Mouse (Mus musculus) right cerebral cortex, adult 18-20 months (tissue): Measurements from ENCODE around the gene Fam181a.

Experiments used
- DNase-seq: peaks from one replicate; pipeline ENCODE4 v3.0.0; 2022; ENCODE audit warnings: mixed read lengths

The Fam181a gene

DNA sequence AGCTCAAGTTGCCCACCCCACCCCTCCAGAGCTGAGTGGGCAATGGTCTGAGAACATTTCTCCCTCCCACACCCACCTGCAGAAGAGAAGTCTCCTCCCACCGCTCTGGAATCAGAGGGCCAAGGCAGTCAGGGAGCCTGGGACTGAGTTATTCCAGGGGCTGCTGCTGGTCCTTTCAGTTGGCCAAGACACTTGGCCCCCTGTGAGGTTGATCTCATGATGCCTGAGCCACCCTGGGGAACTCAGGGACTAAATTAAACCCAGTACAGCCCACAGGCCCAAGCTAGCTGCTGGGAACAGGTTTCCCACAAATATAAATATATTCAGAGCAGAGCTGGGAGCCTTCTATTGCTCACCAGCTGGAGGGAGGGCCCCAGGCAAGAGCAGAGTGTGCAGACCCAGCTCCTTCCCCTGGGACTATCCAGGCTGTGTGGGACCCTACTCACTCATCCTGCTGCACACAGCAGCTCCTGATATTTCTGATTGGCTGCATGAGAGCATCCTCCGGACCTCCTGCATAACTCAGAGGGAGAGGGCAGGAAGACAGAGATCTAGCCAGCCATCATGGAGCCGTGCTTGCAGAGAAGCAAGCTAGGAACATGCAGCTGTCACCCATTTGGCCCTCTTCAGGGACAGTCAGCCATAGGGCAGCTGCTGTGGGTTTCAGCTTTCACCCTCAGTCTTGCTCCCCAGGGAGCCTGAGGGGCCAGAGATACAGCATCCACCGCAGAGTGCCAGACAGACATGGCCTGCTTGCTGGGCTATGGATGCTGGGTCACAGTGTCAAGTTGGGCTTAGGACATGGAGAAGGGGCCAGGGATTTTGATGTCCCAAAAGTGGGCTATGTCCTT is 48.4 kb downstream of the Fam181a start:
- no peak for DNase-seq

- no peak for DNase-seq
These were observed 50.0 kb downstream of the Fam181a start for GRCm38 (mm10) chr12:103360812-103361211.

- no peak for DNase-seq
These were observed 50.9 kb downstream of the Fam181a start for GRCm38 (mm10) chr12:103361539-103362307.

- no peak for DNase-seq
These were observed 51.6 kb downstream of the Fam181a start for GRCm38 (mm10) chr12:103362336-103362735.
